Mouse (Mus musculus) liver, adult 2 months (tissue): ENCODE measurements around the gene Vmn1r124. TPM values are rescaled to one million over a fixed set of nuclear protein-coding genes. Genes with fewer than 3 reads are reported as not detected.
"Not testable (repeated sequence)": the region's sequence is repeated elsewhere in the genome, so short reads cannot be mapped to it uniquely, and the experiment has no call there.

Experiments
- DNase-seq: peaks from one replicate; pipeline ENCODE4 v3.0.0-alpha.2; 2011; ENCODE audit warnings: low read depth, low spot score; ENCODE audit errors: extremely low read depth
- H3K27ac ChIP-seq: fragments of 200-500 bp; replicated peaks from 2 replicates; pipeline ENCODE4 v1.5.1; 2012; ENCODE audit warnings: low read depth, mild to moderate bottlenecking, control low read depth, inconsistent platforms, low read length; ENCODE audit not compliant: insufficient read depth
- H3K27me3 ChIP-seq: fragments of 200-500 bp; 2 replicates; pipeline ENCODE4 v1.6.1; 2012; ENCODE audit warnings: mild to moderate bottlenecking, moderate library complexity, low read length, inconsistent platforms; ENCODE audit not compliant: control insufficient read depth, insufficient read depth
- H3K36me3 ChIP-seq: fragments of 200-500 bp; 2 replicates; pipeline ENCODE4 v1.6.1; 2012; ENCODE audit warnings: low read length, inconsistent platforms; ENCODE audit not compliant: control insufficient read depth, insufficient read depth
- H3K4me1 ChIP-seq: fragments of 200-500 bp; 2 replicates; pipeline ENCODE4 v1.6.1; 2011; ENCODE audit warnings: low read length; ENCODE audit not compliant: control insufficient read depth, insufficient read depth
- H3K4me3 ChIP-seq: fragments of 200-500 bp; 2 replicates; pipeline ENCODE4 v1.5.1; 2011; ENCODE audit warnings: low read depth, mild to moderate bottlenecking, control low read depth, low read length, moderate library complexity; ENCODE audit not compliant: insufficient read depth
- H3K79me2 ChIP-seq: fragments of 200-500 bp; 2 replicates; pipeline ENCODE4 v1.6.1; 2012; ENCODE audit warnings: inconsistent platforms, mild to moderate bottlenecking, low read length, moderate library complexity; ENCODE audit not compliant: control insufficient read depth, insufficient read depth
- H3K9ac ChIP-seq: fragments of 200-500 bp; 2 replicates; pipeline ENCODE4 v1.6.1; 2012; ENCODE audit warnings: low read depth, mild to moderate bottlenecking, control low read depth, inconsistent platforms, low read length
- WGBS: fragments of 180-500 bp; shearing (Covaris S2); methylation state at CpG from one replicate; pipeline ENCODE4 v1.1.7; 2018; 5-methylcytosine and 5-hydroxymethylcytosine counted together
- polyA plus RNA-seq: library from polyadenylated mRNA; depleted of rRNA; stranded (reverse); fragments of >200 nt; gene quantifications from 2 replicates; pipeline ENCODE4 v1.2.3, GENCODE M21; 2012; rRNA removed
- total RNA-seq: library from RNA; depleted of rRNA; stranded (reverse); fragments of >200 nt; gene quantifications from 2 replicates; pipeline ENCODE4 v1.2.3, GENCODE M21; 2014; rRNA removed

Gene Vmn1r124
- total RNA-seq, result not detected in 2 replicates
- polyA plus RNA-seq, result not detected in 2 replicates

- WGBS, result 67% methylated on average over 4 of the region's 4 CpGs
- H3K27me3 ChIP-seq, H3K27ac ChIP-seq, DNase-seq, H3K4me3 ChIP-seq, H3K79me2 ChIP-seq, H3K36me3 ChIP-seq, H3K9ac ChIP-seq, H3K4me1 ChIP-seq: not testable (repeated sequence)
These were observed at the start of gene Vmn1r124 for GRCm38 (mm10) chr7:21260517-21260916. TSS of gene Vmn1r124 (minus strand) at chr7:21260617.

DNA sequence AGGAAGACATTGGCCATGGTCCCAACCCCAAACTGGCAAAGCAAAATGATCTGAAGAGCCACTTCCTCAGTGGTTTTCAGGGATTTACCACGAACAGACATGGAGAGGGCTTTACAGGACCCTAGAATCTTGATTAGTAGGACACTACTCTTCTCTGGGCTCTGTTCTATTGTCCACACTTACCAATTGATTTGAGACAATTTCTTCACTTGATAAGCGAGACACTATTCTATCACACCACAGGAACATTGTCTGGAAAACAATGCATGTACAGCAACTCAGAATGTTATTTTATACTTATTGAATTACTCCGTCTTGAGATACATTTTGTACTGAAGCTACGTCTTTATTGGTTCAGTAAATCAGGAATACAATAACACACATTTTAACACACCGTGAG, 41.0 kb upstream of the Vmn1r124 start, which contains the start of gene Vmn1r126:
Gene Vmn1r126 (minus strand): TSS at position 101 of the 400 bp plus-strand sequence.
- not testable (repeated sequence) for H3K4me3 ChIP-seq, H3K27me3 ChIP-seq, H3K27ac ChIP-seq, H3K9ac ChIP-seq, DNase-seq, H3K36me3 ChIP-seq, H3K4me1 ChIP-seq, H3K79me2 ChIP-seq
- WGBS, result no CpG with 5 or more reads among the region's 5 CpGs

DNA sequence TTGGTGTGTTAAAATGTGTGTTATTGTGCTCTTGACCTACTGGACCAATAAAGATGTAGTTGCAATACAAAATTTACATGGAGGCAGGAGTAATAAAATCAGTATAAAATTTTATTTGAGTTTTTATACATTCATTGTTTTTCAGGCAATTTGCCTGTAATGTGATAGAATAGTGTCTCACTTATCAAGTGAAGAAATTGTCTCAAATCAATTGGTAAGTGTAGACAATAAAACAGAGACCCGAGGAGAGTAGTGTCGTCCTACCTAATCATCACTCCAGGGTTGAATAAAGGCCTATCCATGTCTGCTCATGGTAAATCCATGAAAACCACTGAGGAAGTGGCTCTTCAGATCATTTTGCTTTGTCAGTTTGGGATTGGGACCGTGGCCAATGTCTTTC, 11.5 kb upstream of the Vmn1r124 start, which contains the start of gene Vmn1r125:
Gene Vmn1r125 (plus strand): TSS at position 301 of the 400 bp plus-strand sequence.
- H3K4me1 ChIP-seq, H3K36me3 ChIP-seq, H3K27me3 ChIP-seq, H3K79me2 ChIP-seq, H3K9ac ChIP-seq, DNase-seq, H3K27ac ChIP-seq, H3K4me3 ChIP-seq: not testable (repeated sequence)
- WGBS, result 53% methylated on average over 3 of the region's 3 CpGs

Other genes with a start within 250 kb of the Vmn1r124 start
- gene Vmn1r119, start 248.2 kb downstream of the Vmn1r124 start, total RNA-seq, result not detected in 2 replicates
- not detected in 2 replicates for gene Vmn1r119, start 248.2 kb downstream of the Vmn1r124 start, polyA plus RNA-seq
- gene Vmn1r120, start 206.8 kb downstream of the Vmn1r124 start, total RNA-seq, result not detected in 2 replicates
- not detected in 2 replicates for gene Vmn1r120, start 206.8 kb downstream of the Vmn1r124 start, polyA plus RNA-seq
- gene Vmn1r121, start 162.1 kb downstream of the Vmn1r124 start, total RNA-seq, result not detected in 2 replicates
- gene Vmn1r121, start 162.1 kb downstream of the Vmn1r124 start, polyA plus RNA-seq, result not detected in 2 replicates
- not detected in 2 replicates for gene Vmn1r122, start 126.5 kb downstream of the Vmn1r124 start, total RNA-seq
- not detected in 2 replicates for gene Vmn1r122, start 126.5 kb downstream of the Vmn1r124 start, polyA plus RNA-seq
- gene Vmn1r123, start 98.4 kb downstream of the Vmn1r124 start, total RNA-seq, result not detected in 2 replicates
- gene Vmn1r123, start 98.4 kb downstream of the Vmn1r124 start, polyA plus RNA-seq, result not detected in 2 replicates
- not detected in 2 replicates for gene Gm5157, start 70.2 kb downstream of the Vmn1r124 start, total RNA-seq
- not detected in 2 replicates for gene Gm5157, start 70.2 kb downstream of the Vmn1r124 start, polyA plus RNA-seq
- gene Vmn1r125, start 11.6 kb upstream of the Vmn1r124 start, total RNA-seq, result not detected in 2 replicates
- not detected in 2 replicates for gene Vmn1r125, start 11.6 kb upstream of the Vmn1r124 start, polyA plus RNA-seq
- not detected in 2 replicates for gene Vmn1r126, start 40.9 kb upstream of the Vmn1r124 start, total RNA-seq
- not detected in 2 replicates for gene Vmn1r126, start 40.9 kb upstream of the Vmn1r124 start, polyA plus RNA-seq
- not detected in 2 replicates for gene Vmn1r127, start 59.2 kb upstream of the Vmn1r124 start, total RNA-seq
- gene Vmn1r127, start 59.2 kb upstream of the Vmn1r124 start, polyA plus RNA-seq, result not detected in 2 replicates
- gene Vmn1r128, start 88.8 kb upstream of the Vmn1r124 start, total RNA-seq, result not detected in 2 replicates
- not detected in 2 replicates for gene Vmn1r128, start 88.8 kb upstream of the Vmn1r124 start, polyA plus RNA-seq
- gene Vmn1r129, start 100.7 kb upstream of the Vmn1r124 start, total RNA-seq, result not detected in 2 replicates
- not detected in 2 replicates for gene Vmn1r129, start 100.7 kb upstream of the Vmn1r124 start, polyA plus RNA-seq
- gene Gm6882, start 172.1 kb upstream of the Vmn1r124 start, total RNA-seq, result not detected in 2 replicates
- not detected in 2 replicates for gene Gm6882, start 172.1 kb upstream of the Vmn1r124 start, polyA plus RNA-seq